ENCODE assay signal across 10 mouse cellular contexts in genomic region chr15:11064160-11064557, GRCm38 (mm10). TPM values are rescaled to one million over a fixed set of nuclear protein-coding genes. Genes with fewer than 3 reads are reported as not detected.
A peak's percentile ranks its signal among the peaks of the same experiment; 100 is the strongest.
DNase-seq lines count a peak whose midpoint lies in the region; ATAC-seq and TF ChIP-seq lines count a peak whose summit lies in the region.
"Had no signal": no experiment of that assay in that cellular context is flagged by ENCODE, and none has a peak within 500 bp of the region (broad histone marks: within the 10 kb centered on the region; RNA-seq: fewer than 3 reads in every experiment).

No protein-coding gene starts in this region.

- no peak overlapping the region for H3K9ac ChIP-seq in hindbrain, embryonic 14.5 days
- H3K9ac ChIP-seq in liver, postnatal 0 days (replicated peaks), result no peak overlapping the region

- no peak for TF ChIP-seq CTCF in liver, postnatal 0 days (IDR thresholded peaks at IDR 0.05; ENCODE audit: low read depth)

- no peaks in the 10 kb centered on the region for H3K36me3 ChIP-seq in hindbrain, embryonic 14.5 days (replicated peaks; ENCODE audit: control insufficient read depth, insufficient read depth)
- no peaks in the 10 kb centered on the region for H3K36me3 ChIP-seq in liver, postnatal 0 days (replicated peaks; ENCODE audit: insufficient read depth, low read length)

- H3K4me3 ChIP-seq in hindbrain, embryonic 14.5 days (replicated peaks; ENCODE audit: low read length), result no peak overlapping the region
- H3K4me3 ChIP-seq in liver, postnatal 0 days (ENCODE audit: low read depth, low read length), result no peak overlapping the region

- H3K27me3 ChIP-seq in hindbrain, embryonic 14.5 days (ENCODE audit: control insufficient read depth, insufficient read depth, low read length), result no peaks in the 10 kb centered on the region
- H3K27me3 ChIP-seq in liver, postnatal 0 days (ENCODE audit: insufficient read depth, low read length), result no peaks in the 10 kb centered on the region

- intact Hi-C loops in heart, postnatal 25 days (cut with DNase I), result no loop called here

- DNase-seq in heart, adult 8-10 months (ENCODE audit: low spot score), result peak; percentile 48
- DNase-seq in heart, postnatal 25 days (ENCODE audit: low spot score), result no peak
- DNase-seq in hindbrain, embryonic 14.5 days (ENCODE audit: low spot score), result no peak
- DNase-seq in liver, postnatal 0 days, result no peak
- no peak for DNase-seq in layer of hippocampus, adult 9-11 months
- DNase-seq in embryo, embryonic 9.5 days (ENCODE audit: extremely low spot score), result no peak
- DNase-seq: cerebellum, adult 11-12 months had no signal

- H3K4me2 ChIP-seq in hindbrain, embryonic 14.5 days (replicated peaks), result peak overlapping the region; percentile 55
- H3K4me2 ChIP-seq in liver, postnatal 0 days (ENCODE audit: low read depth, low read length), result no peak overlapping the region

- no peak overlapping the region for H3K27ac ChIP-seq in hindbrain, embryonic 14.5 days
- peak overlapping the region; percentile 22; the same call in 1 of the 2 replicates for H3K27ac ChIP-seq in liver, postnatal 0 days (ENCODE audit: low read depth)

- ATAC-seq in common myeloid progenitor, adult 5-6 weeks (replicated peaks; ENCODE audit: low read depth, poor library complexity, severe bottlenecking), result peak; percentile 49
- ATAC-seq in hindbrain, embryonic 14.5 days (ENCODE audit: low FRiP score), result no peak; the same call in 1 of the 2 replicates
- ATAC-seq in liver, postnatal 0 days, result peak; percentile 44
- ATAC-seq in frontal cortex, adult (ENCODE audit: low TSS enrichment), result no peak

- WGBS in hindbrain, embryonic 14.5 days, result 15% methylated on average over 2 of the region's 2 CpGs
- WGBS in liver, postnatal 0 days (ENCODE audit: insufficient replicate concordance), result 34% methylated on average over 2 of the region's 2 CpGs

- H3K9me3 ChIP-seq in hindbrain, embryonic 14.5 days (ENCODE audit: control insufficient read depth, low read length), result no peaks in the 10 kb centered on the region
- H3K9me3 ChIP-seq in liver, postnatal 0 days (ENCODE audit: low read length), result no peaks in the 10 kb centered on the region

- no peak for TF ChIP-seq EP300 in liver, postnatal 0 days (IDR thresholded peaks at IDR 0.05; ENCODE audit: low read depth)

- peaks cover 22% of the 10 kb centered on the region for H3K4me1 ChIP-seq in hindbrain, embryonic 14.5 days (replicated peaks; ENCODE audit: control insufficient read depth, insufficient read depth, low read length)
- H3K4me1 ChIP-seq in liver, postnatal 0 days (ENCODE audit: insufficient read depth), result peaks cover 4% of the 10 kb centered on the region; the same call in 1 of the 2 replicates

RNA-seq across cellular contexts. Expression of gene Adamts12, which starts 0.4 kb away (rescaled TPM):
- total RNA-seq in heart, adult 8-10 months (2022), result 1 to 10 TPM; 1.1 to 1.4 (median 1.2) TPM
- total RNA-seq in heart, postnatal 25 days (2021), result 1 to 10 TPM; 6.8 to 7.1 TPM
- 0.58 and 0.59 TPM in 2 replicates for total RNA-seq in common myeloid progenitor, adult 5-6 weeks (2017)
- polyA plus RNA-seq in hindbrain, embryonic 14.5 days (2014; fragmentation: Nextera tagmentation; extraction: Ambion mirVana), result 2.0 and 3.1 TPM in 2 replicates
- polyA plus RNA-seq in liver, postnatal 0 days (2015; fragmentation: Nextera tagmentation; extraction: Ambion mirVana), result 0.20 and 0.38 TPM in 2 replicates

RNA-seq across cellular contexts. Expression of gene Rxfp3, which starts 26.4 kb away (rescaled TPM):
- under 1 TPM in 1 of 4 experiments, not detected in 3; 0.09 TPM for total RNA-seq in heart, adult 8-10 months (2022)
- under 1 TPM in 1 of 2 experiments, not detected in 1; 0.08 TPM for total RNA-seq in heart, postnatal 25 days (2021)
- total RNA-seq in common myeloid progenitor, adult 5-6 weeks (2017), result not detected in 2 replicates
- polyA plus RNA-seq in hindbrain, embryonic 14.5 days (2014; fragmentation: Nextera tagmentation; extraction: Ambion mirVana), result 4.0 and 4.3 TPM in 2 replicates
- polyA plus RNA-seq in liver, postnatal 0 days (2015; fragmentation: Nextera tagmentation; extraction: Ambion mirVana), result not detected in 2 replicates
- polyA plus RNA-seq: spleen, adult 2 months had no signal

Comparison
In these comparisons a context has a peak if more than half of its experiments do, and no peak if none do; other contexts are left out.
1. ATAC-seq: peak in common myeloid progenitor, adult 5-6 weeks (single experiment) and liver, postnatal 0 days (single experiment); none in hindbrain, embryonic 14.5 days (single experiment) and frontal cortex, adult (single experiment).